Mouse (Mus musculus) midbrain, postnatal 0 days (tissue): ENCODE measurements around the gene Oaz2. TPM values are rescaled to one million over a fixed set of nuclear protein-coding genes. Genes with fewer than 3 reads are reported as not detected.

Source experiments
- ATAC-seq: fragments of 200-750 bp; cut with Nextera tagmentation; 2 replicates; pipeline ENCODE4 v1.8.0; 2017; ENCODE audit warnings: moderate number of reproducible peaks, mild to moderate bottlenecking, moderate TSS enrichment, moderate library complexity; ENCODE audit not compliant: low FRiP score
- DNase-seq: peaks from one replicate; pipeline ENCODE4 v3.0.0-alpha.2; 2015; ENCODE audit warnings: low spot score
- H3K27ac ChIP-seq: fragments of 300-500 bp; sonication (generic); 2 replicates; pipeline ENCODE4 v1.5.1; 2014; ENCODE audit warnings: low read depth, mild to moderate bottlenecking, low read length, mixed read lengths
- H3K27me3 ChIP-seq: fragments of 300-500 bp; sonication (generic); 2 replicates; pipeline ENCODE4 v1.6.1; 2014; ENCODE audit warnings: low read length, control low read depth, mixed read lengths; ENCODE audit not compliant: insufficient read depth
- H3K36me3 ChIP-seq: fragments of 300-500 bp; sonication (generic); 2 replicates; pipeline ENCODE4 v1.6.1; 2014; ENCODE audit warnings: low read length, control low read depth, mixed read lengths; ENCODE audit not compliant: insufficient read depth
- H3K4me1 ChIP-seq: fragments of 300-500 bp; sonication (generic); 2 replicates; pipeline ENCODE4 v1.6.1; 2014; ENCODE audit warnings: mild to moderate bottlenecking, control low read depth, antibody characterized with exemption, low read length, mixed read lengths; ENCODE audit not compliant: insufficient read depth
- H3K4me2 ChIP-seq: fragments of 300-500 bp; sonication (generic); 2 replicates; pipeline ENCODE4 v1.6.1; 2014; ENCODE audit warnings: low read depth, mild to moderate bottlenecking, low read length, mixed read lengths; ENCODE audit not compliant: poor library complexity, severe bottlenecking
- H3K4me3 ChIP-seq: fragments of 300-500 bp; sonication (generic); 2 replicates; pipeline ENCODE4 v1.5.1; 2014; ENCODE audit warnings: low read depth, mild to moderate bottlenecking, low read length, moderate library complexity
- H3K9ac ChIP-seq: fragments of 300-500 bp; sonication (generic); replicated peaks from 2 replicates; pipeline ENCODE4 v1.6.1; 2014; ENCODE audit warnings: mild to moderate bottlenecking, low read length, moderate library complexity, mixed read lengths; ENCODE audit not compliant: poor library complexity, severe bottlenecking
- H3K9me3 ChIP-seq: fragments of 300-500 bp; sonication (generic); 2 replicates; pipeline ENCODE4 v1.6.1; 2016; ENCODE audit warnings: low read length, control low read depth
- CTCF ChIP-seq: IDR thresholded peaks from 2 replicates; pipeline ENCODE4 v1.5.1; 2016; ENCODE audit warnings: antibody characterized with exemption, mild to moderate bottlenecking
- WGBS: fragments of 180-500 bp; shearing (Covaris S2); extraction: QIAGEN DNeasy Blood & Tissue Kit; methylation state at CpG from one replicate; pipeline ENCODE4 v1.1.7; 2014; 5-methylcytosine and 5-hydroxymethylcytosine counted together
- polyA plus RNA-seq: library from polyadenylated mRNA; unstranded; fragments of >200 nt; fragmentation: Nextera tagmentation; extraction: Ambion mirVana; gene quantifications from 2 replicates; pipeline ENCODE4 v1.2.1, GENCODE M21; 2015
- total RNA-seq: library from RNA; depleted of rRNA; stranded (reverse); fragments of >200 nt; gene quantifications from 2 replicates; pipeline ENCODE4 v1.2.3, GENCODE M21; 2014

The Oaz2 gene
- total and polyA plus RNA-seq, 2 experiments from 2014 or later: 252 to 382 TPM

- ATAC-seq (no peak), DNase-seq (no peak)
- H3K27me3 ChIP-seq: no peaks in the 10 kb centered on the region
- no peak overlapping the region for H3K27ac ChIP-seq
- 86% methylated on average over 3 of the region's 3 CpGs for WGBS
- H3K9me3 ChIP-seq: no peaks in the 10 kb centered on the region
- H3K4me1 ChIP-seq: no peaks in the 10 kb centered on the region
- no peak for TF ChIP-seq CTCF
- no peak overlapping the region for H3K4me3 ChIP-seq
- H3K9ac ChIP-seq: no peak overlapping the region
- no peak overlapping the region for H3K4me2 ChIP-seq
- H3K36me3 ChIP-seq: no peaks in the 10 kb centered on the region
Observed at GRCm38 (mm10) chr9:65654700-65655237, 13.0 kb upstream of the Oaz2 start.

DNA sequence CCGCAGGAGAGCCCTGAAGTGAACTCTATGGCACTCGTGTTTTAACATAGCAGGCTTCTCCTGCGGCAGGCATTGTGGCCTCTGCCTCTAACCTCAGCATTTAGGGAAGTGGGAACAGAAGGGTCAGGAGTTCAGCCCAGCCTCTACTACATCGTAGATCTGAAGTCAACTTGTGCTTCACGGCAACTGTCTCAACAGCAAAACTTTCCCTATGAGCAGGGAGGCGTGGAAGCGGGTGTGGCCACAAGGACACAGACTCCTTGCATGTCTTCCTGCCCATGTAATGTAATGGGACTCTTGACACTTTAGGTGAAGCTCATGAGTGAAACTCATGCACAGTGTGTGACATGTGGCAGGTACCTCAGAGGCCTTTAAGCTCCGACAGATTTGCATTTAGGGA lies 12.3 kb upstream of the Oaz2 start:
- Histone ChIP-seq H3K9me3 (no peaks in the 10 kb centered on the region), H3K4me2 (no peak overlapping the region), H3K9ac (no peak overlapping the region), H3K4me1 (no peaks in the 10 kb centered on the region), H3K27me3 (no peaks in the 10 kb centered on the region), H3K36me3 (no peaks in the 10 kb centered on the region), H3K4me3 (no peak overlapping the region), H3K27ac (no peak overlapping the region)
- 85% methylated on average over 8 of the region's 8 CpGs for WGBS
- DNase-seq: no peak
- ATAC-seq: no peak
- no peak for TF ChIP-seq CTCF

- TF ChIP-seq CTCF: no peak
- DNase-seq (no peak), ATAC-seq (no peak)
- Histone ChIP-seq H3K9ac (no peak overlapping the region), H3K27me3 (no peaks in the 10 kb centered on the region), H3K4me2 (no peak overlapping the region), H3K36me3 (no peaks in the 10 kb centered on the region), H3K9me3 (no peaks in the 10 kb centered on the region), H3K27ac (no peak overlapping the region), H3K4me1 (no peaks in the 10 kb centered on the region), H3K4me3 (no peak overlapping the region)
- WGBS: 74% methylated on average over 3 of the region's 3 CpGs
Observed at GRCm38 (mm10) chr9:65657218-65657617, 10.6 kb upstream of the Oaz2 start.

DNA sequence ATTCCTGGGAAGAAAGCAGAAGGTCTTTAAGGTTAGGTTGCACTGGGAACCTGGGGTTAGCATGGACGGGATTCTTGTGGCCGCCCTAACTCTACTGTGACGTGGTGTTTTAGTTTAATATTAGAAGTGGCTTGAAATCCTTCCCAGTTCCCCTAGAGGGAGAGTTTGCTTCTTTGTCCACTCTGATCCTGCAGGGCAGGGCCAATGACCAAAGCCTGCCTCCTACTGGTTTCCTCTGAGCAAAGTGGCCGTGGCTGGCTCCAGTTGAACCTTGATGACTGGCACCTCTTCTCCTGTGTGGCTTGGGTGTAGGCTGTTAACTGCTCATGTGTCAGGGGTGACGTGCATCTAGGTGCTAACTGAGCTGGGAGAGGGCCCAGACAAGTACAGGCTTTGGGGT lies 6.8 kb upstream of the Oaz2 start:
- Histone ChIP-seq H3K27me3 (no peaks in the 10 kb centered on the region), H3K9ac (no peak overlapping the region), H3K4me3 (no peak overlapping the region), H3K36me3 (no peaks in the 10 kb centered on the region), H3K4me2 (no peak overlapping the region), H3K27ac (no peak overlapping the region), H3K9me3 (no peaks in the 10 kb centered on the region), H3K4me1 (no peaks in the 10 kb centered on the region)
- DNase-seq (no peak), ATAC-seq (no peak)
- WGBS: 63% methylated on average over 5 of the region's 5 CpGs
- TF ChIP-seq CTCF: peak; percentile 42

DNA sequence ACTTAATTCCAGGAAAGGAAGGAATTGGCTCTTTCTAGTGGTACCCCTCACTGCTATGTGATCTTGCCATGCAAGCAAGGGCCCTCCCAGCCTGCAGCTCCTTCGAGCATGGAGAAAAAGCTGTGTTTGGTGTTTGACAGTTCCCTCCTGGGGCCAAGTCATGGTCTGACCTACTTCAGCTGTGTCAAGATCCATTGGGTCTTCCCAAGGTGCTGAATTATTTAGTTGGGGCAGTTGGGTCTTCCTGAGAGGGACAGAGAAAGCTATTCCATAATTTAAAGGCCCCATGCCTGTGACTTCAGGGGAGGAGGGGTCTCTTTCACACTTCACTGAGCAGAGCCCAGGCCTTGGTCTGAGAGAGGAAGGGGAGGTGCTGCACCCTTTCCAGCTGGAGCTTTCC lies 6.3 kb upstream of the Oaz2 start:
- no peak for DNase-seq
- no peak for TF ChIP-seq CTCF
- H3K4me3 ChIP-seq: no peak overlapping the region
- no peaks in the 10 kb centered on the region for H3K4me1 ChIP-seq
- WGBS: 53% methylated on average over 1 of the region's 1 CpGs
- no peak overlapping the region for H3K9ac ChIP-seq
- H3K27ac ChIP-seq: no peak overlapping the region
- no peak overlapping the region for H3K4me2 ChIP-seq
- no peak for ATAC-seq
- no peaks in the 10 kb centered on the region for H3K9me3 ChIP-seq
- H3K27me3 ChIP-seq: no peaks in the 10 kb centered on the region
- no peaks in the 10 kb centered on the region for H3K36me3 ChIP-seq

GRCm38 (mm10) chr9:65664163-65664562 lies 3.6 kb upstream of the Oaz2 start:
- H3K4me1 ChIP-seq: no peaks in the 10 kb centered on the region
- no peak for ATAC-seq
- TF ChIP-seq CTCF: peak; percentile 92

More at GRCm38 (mm10) chr9:65664163-65664562, 3.6 kb upstream of the Oaz2 start:
- H3K4me3 ChIP-seq: no peak overlapping the region
- 3% methylated on average over 3 of the region's 3 CpGs for WGBS
- no peaks in the 10 kb centered on the region for H3K36me3 ChIP-seq
- H3K4me2 ChIP-seq: no peak overlapping the region
- H3K9me3 ChIP-seq: no peaks in the 10 kb centered on the region
- H3K9ac ChIP-seq: no peak overlapping the region
- no peaks in the 10 kb centered on the region for H3K27me3 ChIP-seq
- peak; percentile 73 for DNase-seq
- no peak overlapping the region for H3K27ac ChIP-seq
